Mouse (Mus musculus) kidney, embryonic 15.5 days (tissue): ENCODE data around the gene Naa30. TPM values are rescaled to one million over a fixed set of nuclear protein-coding genes. Genes with fewer than 3 reads are reported as not detected.
"Not testable (repeated sequence)": the region's sequence is repeated elsewhere in the genome, so short reads cannot be mapped to it uniquely, and the experiment has no call there.

Source experiments
- ATAC-seq: fragments of 200-750 bp; cut with Nextera tagmentation; replicated peaks from 2 replicates; pipeline ENCODE4 v1.8.0; 2017; ENCODE audit warnings: moderate TSS enrichment; ENCODE audit not compliant: low FRiP score
- H3K27ac ChIP-seq: fragments of 300-500 bp; sonication (generic); 2 replicates; pipeline ENCODE4 v1.5.1; 2015; ENCODE audit warnings: mild to moderate bottlenecking, inconsistent platforms
- H3K27me3 ChIP-seq: fragments of 300-500 bp; sonication (generic); 2 replicates; pipeline ENCODE4 v1.6.1; 2015; ENCODE audit warnings: inconsistent platforms
- H3K36me3 ChIP-seq: fragments of 300-500 bp; sonication (generic); 2 replicates; pipeline ENCODE4 v1.6.1; 2015; ENCODE audit warnings: inconsistent platforms
- H3K4me1 ChIP-seq: fragments of 300-500 bp; sonication (generic); 2 replicates; pipeline ENCODE4 v1.6.1; 2015; ENCODE audit warnings: inconsistent platforms
- H3K4me2 ChIP-seq: fragments of 300-500 bp; sonication (generic); 2 replicates; pipeline ENCODE4 v1.6.1; 2015; ENCODE audit warnings: moderate library complexity, mild to moderate bottlenecking, inconsistent platforms
- H3K4me3 ChIP-seq: fragments of 300-500 bp; sonication (generic); replicated peaks from 2 replicates; pipeline ENCODE4 v1.5.1; 2015; ENCODE audit warnings: mild to moderate bottlenecking, inconsistent platforms
- H3K9ac ChIP-seq: fragments of 300-500 bp; sonication (generic); 2 replicates; pipeline ENCODE4 v1.6.1; 2015; ENCODE audit warnings: mild to moderate bottlenecking, inconsistent platforms
- H3K9me3 ChIP-seq: fragments of 300-500 bp; sonication (generic); replicated peaks from 2 replicates; pipeline ENCODE4 v1.6.1; 2016; ENCODE audit warnings: inconsistent platforms
- WGBS: fragments of 180-500 bp; shearing (Covaris S2); methylation state at CpG from one replicate; pipeline ENCODE4 v1.1.7; 2015; ENCODE audit warnings: mixed read lengths; 5-methylcytosine and 5-hydroxymethylcytosine counted together
- polyA plus RNA-seq: library from polyadenylated mRNA; unstranded; fragments of >200 nt; fragmentation: Nextera tagmentation; extraction: Ambion mirVana; gene quantifications from 2 replicates; pipeline ENCODE4 v1.2.1, GENCODE M21; 2015

Gene Naa30
- polyA plus RNA-seq, 1 experiment from 2014 or later, result 10.1 TPM

GRCm38 (mm10) chr14:49173290-49174135 lies 1.5 kb downstream of the Naa30 start:
- ATAC-seq, result no peak
- Histone ChIP-seq H3K27me3 (no peaks in the 10 kb centered on the region), H3K27ac (peak overlapping the region; percentile 85; the same call in 1 of the 2 replicates), H3K4me2 (peak overlapping the region; percentile 75), H3K36me3 (peaks cover 3% of the 10 kb centered on the region; the same call in 1 of the 2 replicates), H3K4me1 (peaks cover 23% of the 10 kb centered on the region), H3K9ac (peak overlapping the region; percentile 86), H3K9me3 (no peaks in the 10 kb centered on the region), H3K4me3 (peak overlapping the region; percentile 82)
- 36% methylated on average over 16 of the region's 16 CpGs for WGBS

- Histone ChIP-seq H3K27me3 (no peaks in the 10 kb centered on the region), H3K4me2 (no peak overlapping the region), H3K36me3 (peaks cover 40% of the 10 kb centered on the region), H3K27ac (no peak overlapping the region), H3K9ac (no peak overlapping the region), H3K9me3 (no peaks in the 10 kb centered on the region), H3K4me1 (peaks cover 4% of the 10 kb centered on the region), H3K4me3 (no peak overlapping the region)
- ATAC-seq, result no peak
- WGBS, result 76% methylated on average over 3 of the region's 3 CpGs
Measured at GRCm38 (mm10) chr14:49179736-49180135, 7.7 kb downstream of the Naa30 start.

- Histone ChIP-seq H3K27ac (no peak overlapping the region), H3K36me3 (peaks cover 68% of the 10 kb centered on the region), H3K4me2 (no peak overlapping the region), H3K4me1 (no peaks in the 10 kb centered on the region), H3K4me3 (no peak overlapping the region), H3K9me3 (no peaks in the 10 kb centered on the region), H3K27me3 (no peaks in the 10 kb centered on the region), H3K9ac (no peak overlapping the region)
- no peak for ATAC-seq
- 87% methylated on average over 2 of the region's 2 CpGs for WGBS
Measured at GRCm38 (mm10) chr14:49186270-49186669, 14.2 kb downstream of the Naa30 start.

- Histone ChIP-seq H3K27ac (no peak overlapping the region), H3K9ac (no peak overlapping the region), H3K4me2 (no peak overlapping the region), H3K27me3 (no peaks in the 10 kb centered on the region), H3K4me3 (no peak overlapping the region), H3K9me3 (no peaks in the 10 kb centered on the region), H3K4me1 (no peaks in the 10 kb centered on the region), H3K36me3 (no peaks in the 10 kb centered on the region)
- no peak for ATAC-seq
- WGBS, result 86% methylated on average over 2 of the region's 2 CpGs
Measured at GRCm38 (mm10) chr14:49197031-49197527, 25.1 kb downstream of the Naa30 start.

GRCm38 (mm10) chr14:49201073-49201778 lies 29.2 kb downstream of the Naa30 start:
- no peaks in the 10 kb centered on the region for H3K9me3 ChIP-seq
- no peaks in the 10 kb centered on the region for H3K4me1 ChIP-seq
- H3K4me3 ChIP-seq, result no peak overlapping the region
- no peak overlapping the region for H3K27ac ChIP-seq
- no peaks in the 10 kb centered on the region for H3K36me3 ChIP-seq
- no peak overlapping the region for H3K9ac ChIP-seq
- no peaks in the 10 kb centered on the region for H3K27me3 ChIP-seq
- WGBS, result 46% methylated on average over 9 of the region's 9 CpGs
- no peak overlapping the region for H3K4me2 ChIP-seq
- no peak for ATAC-seq

- not testable (repeated sequence) for ATAC-seq, H3K36me3 ChIP-seq, H3K9me3 ChIP-seq, H3K4me3 ChIP-seq, H3K27ac ChIP-seq, H3K4me1 ChIP-seq, H3K9ac ChIP-seq, H3K4me2 ChIP-seq, H3K27me3 ChIP-seq
- WGBS, result 82% methylated on average over 3 of the region's 3 CpGs
Measured at GRCm38 (mm10) chr14:49210215-49210614, 38.2 kb downstream of the Naa30 start.

GRCm38 (mm10) chr14:49218677-49219076 lies 46.7 kb downstream of the Naa30 start:
- H3K4me1 ChIP-seq, result no peaks in the 10 kb centered on the region
- H3K9ac ChIP-seq, result no peak overlapping the region
- no peaks in the 10 kb centered on the region for H3K27me3 ChIP-seq
- no peaks in the 10 kb centered on the region for H3K36me3 ChIP-seq
- no peak for ATAC-seq
- H3K27ac ChIP-seq, result no peak overlapping the region
- WGBS, result 73% methylated on average over 7 of the region's 7 CpGs
- no peak overlapping the region for H3K4me2 ChIP-seq
- no peak overlapping the region for H3K4me3 ChIP-seq
- no peaks in the 10 kb centered on the region for H3K9me3 ChIP-seq

GRCm38 (mm10) chr14:49219466-49220022 lies 47.5 kb downstream of the Naa30 start:
- H3K4me2 ChIP-seq, H3K4me3 ChIP-seq, H3K9ac ChIP-seq, H3K27me3 ChIP-seq, H3K9me3 ChIP-seq, H3K27ac ChIP-seq, H3K36me3 ChIP-seq, H3K4me1 ChIP-seq, ATAC-seq: not testable (repeated sequence)
- WGBS, result 92% methylated on average over 4 of the region's 4 CpGs

GRCm38 (mm10) chr14:49221771-49222170 lies 49.7 kb downstream of the Naa30 start:
- Histone ChIP-seq H3K4me2 (no peak overlapping the region), H3K4me3 (no peak overlapping the region), H3K4me1 (no peaks in the 10 kb centered on the region), H3K27me3 (no peaks in the 10 kb centered on the region), H3K9me3 (no peaks in the 10 kb centered on the region), H3K27ac (no peak overlapping the region), H3K36me3 (peaks cover 14% of the 10 kb centered on the region), H3K9ac (no peak overlapping the region)
- 80% methylated on average over 2 of the region's 2 CpGs for WGBS
- no peak for ATAC-seq

GRCm38 (mm10) chr14:49226471-49226870 lies 54.4 kb downstream of the Naa30 start:
- 79% methylated on average over 7 of the region's 7 CpGs for WGBS

GRCm38 (mm10) chr14:49226986-49227385 lies 55.0 kb downstream of the Naa30 start:
- no peak overlapping the region for H3K4me2 ChIP-seq
- H3K27ac ChIP-seq, result no peak overlapping the region
- ATAC-seq, result no peak
- 86% methylated on average over 11 of the region's 11 CpGs for WGBS
- H3K27me3 ChIP-seq, result no peaks in the 10 kb centered on the region
- no peak overlapping the region for H3K9ac ChIP-seq
- H3K4me1 ChIP-seq, result no peaks in the 10 kb centered on the region
- peaks cover 14% of the 10 kb centered on the region for H3K36me3 ChIP-seq
- H3K9me3 ChIP-seq, result no peaks in the 10 kb centered on the region
- H3K4me3 ChIP-seq, result no peak overlapping the region

More at GRCm38 (mm10) chr14:49226471-49226870, 54.4 kb downstream of the Naa30 start:
- no peak overlapping the region for H3K4me2 ChIP-seq
- H3K9me3 ChIP-seq, result no peaks in the 10 kb centered on the region
- no peak for ATAC-seq
- no peak overlapping the region for H3K9ac ChIP-seq
- H3K4me3 ChIP-seq, result no peak overlapping the region
- H3K27ac ChIP-seq, result no peak overlapping the region
- H3K36me3 ChIP-seq, result peaks cover 14% of the 10 kb centered on the region
- H3K4me1 ChIP-seq, result no peaks in the 10 kb centered on the region
- H3K27me3 ChIP-seq, result no peaks in the 10 kb centered on the region

GRCm38 (mm10) chr14:49231845-49232244 lies 59.8 kb downstream of the Naa30 start:
- H3K4me3 ChIP-seq, result no peak overlapping the region
- no peak overlapping the region for H3K4me2 ChIP-seq
- no peak overlapping the region for H3K9ac ChIP-seq
- no peaks in the 10 kb centered on the region for H3K9me3 ChIP-seq
- no peak overlapping the region for H3K27ac ChIP-seq
- no peak for ATAC-seq
- H3K27me3 ChIP-seq, result no peaks in the 10 kb centered on the region
- no peaks in the 10 kb centered on the region for H3K4me1 ChIP-seq
- H3K36me3 ChIP-seq, result no peaks in the 10 kb centered on the region; the same call in 1 of the 2 replicates
- 82% methylated on average over 3 of the region's 3 CpGs for WGBS
